Mouse (Mus musculus) embryo, embryonic 11.5 days (tissue): Measurements from ENCODE around the gene Zfp62.

ENCODE experiments used
- DNase-seq: peaks from one replicate; pipeline ENCODE4 v3.0.0-alpha.2; 2012; ENCODE audit warnings: low read depth, low spot score

The Zfp62 gene

GRCm38 (mm10) chr11:49248226-49248973, 45.3 kb downstream of the Zfp62 start:
- DNase-seq, result no peak

DNA sequence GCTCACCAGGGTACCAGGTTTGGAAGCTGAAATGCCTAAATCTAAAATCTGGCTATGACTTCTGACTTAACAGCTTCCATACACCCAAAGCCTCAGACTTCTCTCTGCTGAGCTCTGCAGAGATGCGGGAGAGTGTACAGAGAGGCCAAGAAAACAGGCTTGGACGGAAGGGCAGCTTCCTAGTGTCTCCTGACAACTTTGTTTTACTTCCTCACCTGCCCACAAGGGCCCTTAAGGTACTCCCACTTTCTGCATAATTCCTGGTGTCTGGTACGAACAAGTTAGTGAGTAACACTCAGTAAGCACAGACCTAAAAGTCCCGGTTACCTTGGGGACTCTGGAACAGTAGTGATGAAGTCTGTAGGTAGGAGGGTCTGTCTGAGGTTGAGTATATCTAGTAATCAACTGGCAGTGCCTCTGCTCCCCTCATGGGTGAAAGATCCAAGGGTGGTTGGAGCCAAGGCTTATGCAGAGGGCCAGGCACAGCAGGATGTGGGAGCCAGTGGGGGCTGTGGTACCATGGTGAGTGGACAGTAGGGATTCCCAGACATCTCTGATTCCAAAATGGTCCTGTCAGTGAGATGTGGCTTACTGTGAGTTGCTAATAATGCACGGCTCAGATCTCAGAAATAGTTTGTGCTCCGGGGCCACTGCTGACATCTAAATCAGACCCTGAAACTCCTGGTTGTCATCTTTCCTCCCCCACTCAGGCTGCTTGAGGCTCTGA, 46.0 kb downstream of the Zfp62 start:
- no peak for DNase-seq

- no peak for DNase-seq
Measured at GRCm38 (mm10) chr11:49249811-49250421, 46.8 kb downstream of the Zfp62 start.

- peak; percentile 71 for DNase-seq
Measured at GRCm38 (mm10) chr11:49250422-49251379, 47.6 kb downstream of the Zfp62 start.

DNA sequence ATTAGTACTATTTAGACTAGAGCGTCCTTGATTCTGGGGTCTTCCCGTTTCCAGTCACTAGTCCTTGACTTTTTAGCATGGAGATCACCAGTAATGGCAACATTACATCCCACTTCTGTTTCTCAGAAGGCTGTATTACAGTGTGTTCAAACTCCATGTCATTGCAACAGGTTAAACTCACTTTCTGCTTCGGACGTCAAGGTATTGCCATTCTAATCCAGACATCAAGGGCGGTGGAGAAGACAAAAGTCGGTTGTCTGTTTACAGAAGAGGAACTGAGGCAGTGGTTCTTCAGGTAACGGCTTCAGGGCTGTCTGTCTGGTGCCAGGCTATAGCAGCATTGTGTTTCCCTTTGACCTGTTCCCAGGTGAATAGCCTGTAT, 48.3 kb downstream of the Zfp62 start:
- no peak for DNase-seq

DNA sequence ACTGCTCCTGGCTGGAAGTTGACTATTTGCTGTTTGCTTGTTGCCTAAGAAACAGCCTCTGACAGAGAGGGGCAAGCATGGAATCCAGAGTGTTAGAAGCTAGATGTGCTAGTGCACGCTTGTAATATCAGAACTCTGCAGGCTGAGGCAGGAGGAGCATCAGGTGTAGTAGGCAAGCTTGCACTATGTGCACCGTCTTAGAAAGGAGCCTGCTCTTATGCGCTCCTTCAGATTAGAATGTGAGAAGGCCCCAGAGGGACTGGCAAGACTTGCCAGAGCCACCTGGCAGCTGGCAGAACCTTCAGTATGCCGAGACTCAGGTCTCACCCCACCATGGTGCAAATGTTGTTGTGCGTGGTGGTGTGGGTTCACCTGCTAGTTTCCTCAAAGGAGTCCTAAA, 49.0 kb downstream of the Zfp62 start:
- DNase-seq, result no peak

GRCm38 (mm10) chr11:49253035-49253434, 49.9 kb downstream of the Zfp62 start:
- no peak for DNase-seq

DNA sequence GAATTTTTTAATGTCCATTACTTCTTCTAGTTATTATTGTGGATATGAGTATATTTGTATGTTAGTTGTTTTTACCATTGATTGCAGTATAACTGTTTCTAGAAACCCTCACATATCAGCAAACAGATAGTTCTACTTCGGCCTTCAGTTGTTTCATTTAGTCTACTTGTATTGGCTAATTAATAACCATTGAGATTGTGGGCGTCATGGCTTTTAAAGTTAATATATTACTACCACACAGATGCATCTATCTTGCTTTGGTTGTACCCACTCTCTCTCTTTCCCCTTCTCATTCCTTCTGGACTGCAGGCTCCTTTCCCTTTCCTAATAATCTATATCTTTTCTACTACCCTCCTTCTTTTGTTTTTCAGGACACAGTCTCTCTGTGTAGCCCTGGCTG, 56.2 kb downstream of the Zfp62 start:
- no peak for DNase-seq

DNA sequence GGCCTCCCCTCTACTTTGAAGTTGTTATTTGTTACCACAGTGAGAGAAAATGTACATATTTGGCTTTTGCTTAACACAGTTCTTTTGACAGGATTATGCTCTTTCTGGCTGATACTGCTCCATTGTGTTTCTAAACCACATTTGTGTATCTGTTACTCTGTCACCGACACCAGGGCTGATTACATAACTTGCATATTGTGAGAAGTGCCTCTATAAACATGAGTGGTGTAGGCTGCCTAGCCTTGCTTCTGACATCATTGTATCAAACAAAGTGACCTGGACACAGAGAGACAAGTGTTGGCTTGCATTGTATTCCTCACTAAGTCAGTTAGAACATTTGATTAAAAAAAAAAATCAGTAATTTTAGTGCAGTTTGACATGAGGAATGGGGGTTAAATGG, 56.7 kb downstream of the Zfp62 start:
- no peak for DNase-seq

DNA sequence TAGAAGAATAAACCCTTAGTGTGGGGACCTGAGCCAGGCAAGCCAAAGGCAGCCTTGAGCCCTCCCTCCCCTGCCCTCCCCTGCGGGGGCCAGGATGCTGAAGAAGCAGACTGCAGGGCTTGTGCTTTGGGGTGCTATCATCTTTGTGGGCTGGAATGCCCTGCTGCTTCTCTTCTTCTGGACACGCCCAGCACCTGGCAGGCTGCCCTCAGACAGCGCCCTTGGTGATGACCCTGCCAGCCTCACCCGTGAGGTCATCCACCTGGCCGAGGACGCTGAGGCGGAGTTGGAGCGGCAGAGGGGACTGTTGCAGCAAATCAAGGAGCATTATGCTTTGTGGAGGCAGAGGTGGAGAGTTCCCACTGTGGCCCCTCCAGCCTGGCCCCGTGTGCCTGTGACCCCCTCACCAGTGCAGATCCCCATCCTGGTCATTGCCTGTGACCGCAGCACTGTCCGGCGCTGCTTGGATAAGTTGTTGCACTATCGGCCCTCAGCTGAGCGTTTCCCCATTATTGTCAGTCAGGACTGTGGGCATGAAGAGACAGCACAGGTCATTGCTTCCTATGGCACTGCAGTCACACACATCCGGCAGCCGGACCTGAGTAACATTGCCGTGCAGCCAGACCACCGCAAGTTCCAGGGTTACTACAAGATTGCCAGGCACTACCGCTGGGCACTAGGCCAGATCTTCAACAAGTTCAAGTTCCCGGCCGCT, 57.7 kb downstream of the Zfp62 start:
- DNase-seq, result no peak

GRCm38 (mm10) chr11:49261313-49261855, 58.3 kb downstream of the Zfp62 start:
- DNase-seq, result no peak

DNA sequence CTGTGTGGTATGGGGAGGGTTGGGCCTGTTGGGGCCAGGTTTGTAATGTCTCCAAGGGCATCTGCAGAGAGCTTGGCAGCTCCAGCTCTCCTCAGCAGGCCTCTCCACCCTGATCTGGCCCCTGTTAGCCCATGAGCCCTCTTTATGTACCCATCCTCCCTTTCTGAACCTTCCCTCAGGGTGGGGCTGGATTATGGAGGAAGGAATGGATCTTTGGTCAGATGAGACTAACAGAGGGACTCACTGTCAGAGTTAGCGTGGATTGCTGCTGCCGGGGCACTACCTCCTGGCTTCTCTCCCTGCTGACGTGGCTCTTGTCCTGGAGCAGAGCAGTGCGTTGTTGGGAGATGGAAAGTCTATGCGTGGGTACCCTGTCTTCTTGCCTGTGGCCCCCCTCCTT, 59.2 kb downstream of the Zfp62 start:
- DNase-seq, result no peak

DNA sequence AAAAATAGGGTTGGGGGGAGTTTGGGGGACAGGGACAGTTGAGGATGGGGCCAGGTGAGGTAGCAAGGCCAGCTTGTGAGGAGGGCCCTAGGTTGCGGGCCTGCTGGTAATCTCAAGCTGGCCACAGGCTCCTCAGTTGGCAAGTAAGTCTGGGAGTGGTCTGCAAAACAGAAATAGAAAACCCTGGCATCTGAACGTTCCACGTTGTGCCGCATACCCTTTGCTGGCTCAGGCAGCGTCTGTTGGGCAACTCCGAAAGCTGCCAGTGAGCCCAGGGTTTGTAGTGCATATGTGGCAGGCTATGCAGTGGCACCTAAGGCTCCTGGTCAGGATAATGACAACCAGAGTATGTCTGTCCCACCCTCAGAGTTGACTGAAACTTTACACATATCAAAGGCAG, 60.1 kb downstream of the Zfp62 start:
- DNase-seq, result no peak

- no peak for DNase-seq
Measured at GRCm38 (mm10) chr11:49264081-49264480, 61.0 kb downstream of the Zfp62 start.

DNA sequence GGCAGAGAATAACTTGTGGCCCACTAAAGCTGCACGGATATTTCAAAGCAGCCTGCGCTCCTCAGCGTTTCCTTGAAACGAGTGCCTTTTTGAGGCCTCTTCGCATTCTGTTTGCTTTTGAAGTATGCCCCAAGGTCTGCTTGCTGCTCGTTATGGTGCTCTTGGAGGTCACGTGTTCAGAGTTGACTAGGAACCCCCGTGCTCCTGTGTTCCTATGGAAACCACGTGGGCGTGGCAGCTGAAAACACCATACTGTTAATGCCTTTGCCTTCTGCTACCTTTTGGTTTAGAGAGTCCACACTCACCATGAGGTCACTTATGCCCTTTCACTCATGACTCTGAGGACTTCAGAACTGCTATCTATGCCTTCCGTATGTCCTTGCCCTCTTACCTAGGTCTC, 61.5 kb downstream of the Zfp62 start:
- no peak for DNase-seq

DNA sequence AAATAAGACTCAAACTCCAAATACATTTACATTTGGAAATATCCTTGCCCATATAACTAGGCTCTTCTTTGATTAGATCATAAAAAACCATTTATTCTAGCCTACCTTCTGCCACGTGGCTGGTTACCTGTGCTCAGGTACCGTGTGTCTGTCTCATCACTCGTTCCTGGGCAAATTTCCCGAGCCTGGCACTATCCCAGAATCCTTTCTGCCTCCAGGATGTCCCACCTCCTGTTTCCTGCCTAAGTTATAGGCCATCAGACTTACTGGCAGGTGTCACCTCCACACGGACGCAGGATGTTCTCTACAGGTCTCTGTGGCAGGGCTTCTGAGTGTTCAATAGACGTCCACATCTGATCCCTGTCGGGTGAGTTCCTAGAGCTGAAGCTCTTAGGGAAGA, 62.0 kb downstream of the Zfp62 start:
- DNase-seq, result no peak

GRCm38 (mm10) chr11:49266671-49267070, 63.6 kb downstream of the Zfp62 start:
- no peak for DNase-seq

- DNase-seq, result no peak
Measured at GRCm38 (mm10) chr11:49267316-49267715, 64.2 kb downstream of the Zfp62 start.

- DNase-seq, result no peak
Measured at GRCm38 (mm10) chr11:49267970-49268579, 65.0 kb downstream of the Zfp62 start.
